Mouse (Mus musculus) brain, embryonic 14.5 days (tissue): ENCODE measurements around the gene Tns3.

ENCODE experiments used
- CTCF ChIP-seq: fragments of 200-500 bp; IDR thresholded peaks from 2 replicates; pipeline ENCODE4 v1.5.1; 2012; ENCODE audit warnings: inconsistent platforms, mild to moderate bottlenecking, moderate library complexity, borderline replicate concordance; ENCODE audit not compliant: insufficient read depth, insufficient read length; ENCODE audit errors: extremely low read depth
- POLR2A ChIP-seq: fragments of 200-500 bp; IDR thresholded peaks from 2 replicates; pipeline ENCODE4 v1.6.1; 2012; ENCODE audit warnings: mild to moderate bottlenecking, inconsistent platforms, borderline replicate concordance; ENCODE audit not compliant: poor library complexity, insufficient read depth, insufficient read length, severe bottlenecking; ENCODE audit errors: extremely low read depth

DNA sequence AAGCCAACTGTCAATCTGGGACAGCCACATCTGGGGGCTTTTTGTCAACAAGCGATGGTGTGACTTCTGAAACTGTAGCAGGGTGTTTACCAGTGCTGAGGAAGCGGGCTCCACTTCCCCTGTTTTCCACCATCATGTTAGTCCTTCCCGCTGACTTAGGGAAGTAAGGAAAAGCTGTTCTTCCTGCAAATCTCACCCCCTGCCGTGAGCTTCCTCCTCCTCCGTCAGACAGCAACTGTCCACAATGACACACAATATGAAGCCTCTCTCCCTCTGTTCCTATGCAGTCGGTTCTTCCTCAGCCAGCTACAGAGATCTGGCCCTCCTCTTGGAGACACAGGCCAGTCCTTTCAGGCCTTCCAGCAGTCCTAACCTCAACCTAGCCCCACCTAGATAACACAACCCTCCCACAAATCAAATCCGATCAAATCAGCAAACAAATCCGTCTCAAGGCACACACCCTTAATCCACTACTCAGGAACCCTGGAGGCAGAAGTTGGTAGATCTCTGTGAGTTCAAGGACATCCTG is 34.4 kb downstream of the Tns3 start:
- TF ChIP-seq CTCF (no peak), POLR2A (no peak)
